Mouse (Mus musculus) G1E-ER4 (cell line): ENCODE results near the gene Mrvi1. TPM values are rescaled to one million over a fixed set of nuclear protein-coding genes. Genes with fewer than 3 reads are reported as not detected.

Source experiments
- GATA1 ChIP-seq: IDR thresholded peaks from one replicate; pipeline ENCODE4 v1.8.0; 2012; ENCODE audit warnings: low read length, inconsistent platforms
- polyA plus RNA-seq: library from polyadenylated mRNA; stranded (reverse); fragments of >175 nt; gene quantifications from 2 replicates; pipeline ENCODE4 v1.2.3, GENCODE M21; 2012

Mrvi1 gene
- polyA plus RNA-seq, 1 experiment, result 0.08 TPM

DNA sequence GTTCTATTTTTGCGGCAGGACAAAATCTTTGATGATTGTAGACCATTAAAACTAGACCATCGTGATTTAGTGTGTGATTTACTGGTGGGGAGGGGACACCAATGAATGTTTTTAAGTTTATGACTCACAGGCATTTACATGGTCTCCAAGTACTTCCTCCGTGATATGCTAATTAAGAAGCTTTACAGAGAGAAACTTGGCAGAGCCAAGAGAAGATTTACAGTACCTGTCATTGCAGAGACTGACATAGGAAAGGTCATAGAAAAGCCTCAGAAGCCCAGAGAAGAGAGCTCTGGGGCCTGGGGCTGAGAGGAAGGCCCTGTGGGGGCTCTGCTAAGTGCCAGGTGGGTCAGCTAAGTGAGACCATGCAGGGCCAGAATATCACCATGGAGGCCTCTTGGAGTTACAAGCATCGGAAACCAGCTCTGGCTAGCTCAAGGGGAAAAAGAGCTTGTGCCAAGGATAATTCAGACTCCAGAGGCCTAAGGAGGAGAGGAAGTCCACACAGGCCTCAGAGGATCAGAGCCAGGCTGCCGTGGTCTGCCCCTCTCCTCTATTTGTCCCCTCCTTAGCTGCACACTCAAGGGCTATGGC is 7.1 kb upstream of the Mrvi1 start:
- TF ChIP-seq GATA1, result no peak

DNA sequence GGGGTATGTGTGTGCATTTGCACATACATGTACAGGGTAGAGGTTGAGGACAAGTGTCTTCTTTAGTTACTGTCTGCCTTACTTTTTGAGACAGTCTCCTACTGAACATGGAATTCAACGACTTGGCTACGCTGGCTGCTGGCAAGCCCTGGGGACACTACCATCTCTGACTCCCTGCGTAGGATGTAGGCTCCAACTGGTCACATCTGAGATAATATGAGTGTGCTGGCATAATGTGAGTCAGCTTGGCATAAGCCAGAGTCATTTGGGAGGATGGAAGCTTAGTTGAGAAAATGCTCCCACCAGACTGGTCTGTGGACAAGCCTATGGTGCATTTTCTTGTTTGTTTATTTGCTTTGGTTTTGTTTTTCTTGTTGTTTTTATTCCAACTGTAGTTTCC is 5.8 kb upstream of the Mrvi1 start:
- TF ChIP-seq GATA1, result no peak

GRCm38 (mm10) chr7:110985581-110986265 is 3.5 kb upstream of the Mrvi1 start:
- no peak for TF ChIP-seq GATA1

GRCm38 (mm10) chr7:110983621-110984020 is 1.4 kb upstream of the Mrvi1 start:
- no peak for TF ChIP-seq GATA1

GRCm38 (mm10) chr7:110982764-110983163 is 503 bp upstream of the Mrvi1 start:
- TF ChIP-seq GATA1, result no peak

- TF ChIP-seq GATA1, result no peak
Measured at GRCm38 (mm10) chr7:110981036-110981435, 1.2 kb downstream of the Mrvi1 start.

GRCm38 (mm10) chr7:110977699-110978392 is 4.4 kb downstream of the Mrvi1 start:
- TF ChIP-seq GATA1, result no peak

DNA sequence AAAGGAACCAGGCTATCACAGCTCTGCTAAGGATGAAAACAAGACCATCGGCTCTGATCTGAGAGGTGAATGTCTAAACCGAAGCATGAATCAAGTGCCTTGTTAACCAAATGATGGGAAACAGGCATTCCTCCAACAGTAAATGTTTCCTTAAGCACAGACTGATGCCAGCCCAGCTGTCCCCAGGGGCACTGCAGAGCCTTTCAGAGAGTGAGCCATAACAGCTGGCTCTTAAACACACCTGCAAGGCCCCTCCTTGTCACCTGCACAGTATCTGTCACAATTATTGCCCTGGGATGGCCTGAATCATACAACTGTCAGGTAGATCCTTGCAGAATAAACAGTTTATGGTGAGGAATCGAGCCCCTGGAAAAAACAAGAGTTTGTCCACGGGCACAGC is 8.8 kb downstream of the Mrvi1 start:
- no peak for TF ChIP-seq GATA1

- no peak for TF ChIP-seq GATA1
Measured at GRCm38 (mm10) chr7:110972796-110973195, 9.5 kb downstream of the Mrvi1 start.

- TF ChIP-seq GATA1, result no peak
Measured at GRCm38 (mm10) chr7:110967373-110967772, 14.9 kb downstream of the Mrvi1 start.

DNA sequence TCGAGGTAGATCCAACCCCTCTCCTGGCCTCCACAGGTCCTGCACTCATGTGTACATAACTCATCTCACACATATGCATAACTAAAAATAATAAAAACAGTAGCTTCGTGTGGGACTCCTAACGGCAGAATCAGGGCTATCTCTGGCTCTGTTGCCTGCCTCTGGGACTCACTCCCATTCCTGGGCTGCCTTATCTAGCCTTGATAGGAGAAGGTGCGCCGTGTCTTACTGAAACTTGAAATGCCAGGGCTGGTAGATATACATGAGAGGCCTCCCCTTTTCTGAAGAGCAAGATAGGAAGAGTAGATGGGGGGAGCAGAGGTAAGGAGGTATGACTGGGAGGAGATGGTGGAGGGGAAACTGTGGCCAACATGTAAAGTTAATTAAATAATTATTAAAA is 15.4 kb downstream of the Mrvi1 start:
- TF ChIP-seq GATA1, result no peak

- no peak for TF ChIP-seq GATA1
Measured at GRCm38 (mm10) chr7:110965387-110965786, 16.9 kb downstream of the Mrvi1 start.

DNA sequence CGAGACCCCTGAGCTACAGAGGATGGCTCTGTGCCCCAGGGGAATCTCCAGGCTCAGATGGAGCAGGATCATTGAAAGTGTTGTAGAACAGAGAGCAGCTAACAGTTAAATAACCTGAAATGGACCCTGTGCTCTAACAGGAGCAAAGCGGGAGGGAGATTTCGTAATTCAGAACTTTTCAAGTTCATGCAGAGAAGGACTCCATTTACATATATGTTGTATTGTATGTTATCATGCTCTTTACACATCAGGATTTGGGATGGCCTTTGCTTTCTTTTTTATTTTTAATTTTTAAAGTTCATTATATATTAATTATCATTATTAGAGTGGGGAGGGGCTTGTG is 18.6 kb downstream of the Mrvi1 start:
- no peak for TF ChIP-seq GATA1

- no peak for TF ChIP-seq GATA1
Measured at GRCm38 (mm10) chr7:110962943-110963654, 19.2 kb downstream of the Mrvi1 start.

DNA sequence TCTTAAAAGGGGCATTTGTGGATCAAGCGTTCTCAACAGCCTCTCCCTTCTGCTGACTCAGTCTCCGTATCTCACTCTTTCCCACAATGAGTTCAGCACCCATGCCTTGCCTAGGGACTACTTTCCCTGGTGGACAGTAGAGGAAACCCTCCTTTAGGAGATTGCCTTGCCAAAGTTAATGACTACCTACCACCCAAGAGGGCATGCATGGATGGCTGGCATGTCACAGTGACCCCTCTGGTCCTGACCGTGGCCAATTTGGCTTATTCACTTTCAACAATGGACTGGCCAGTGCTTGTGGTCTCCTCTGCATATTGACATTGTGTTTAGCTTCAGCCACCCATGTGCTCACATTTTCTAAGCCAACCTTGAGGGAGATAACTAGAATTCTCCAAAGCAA is 19.8 kb downstream of the Mrvi1 start:
- TF ChIP-seq GATA1, result no peak

DNA sequence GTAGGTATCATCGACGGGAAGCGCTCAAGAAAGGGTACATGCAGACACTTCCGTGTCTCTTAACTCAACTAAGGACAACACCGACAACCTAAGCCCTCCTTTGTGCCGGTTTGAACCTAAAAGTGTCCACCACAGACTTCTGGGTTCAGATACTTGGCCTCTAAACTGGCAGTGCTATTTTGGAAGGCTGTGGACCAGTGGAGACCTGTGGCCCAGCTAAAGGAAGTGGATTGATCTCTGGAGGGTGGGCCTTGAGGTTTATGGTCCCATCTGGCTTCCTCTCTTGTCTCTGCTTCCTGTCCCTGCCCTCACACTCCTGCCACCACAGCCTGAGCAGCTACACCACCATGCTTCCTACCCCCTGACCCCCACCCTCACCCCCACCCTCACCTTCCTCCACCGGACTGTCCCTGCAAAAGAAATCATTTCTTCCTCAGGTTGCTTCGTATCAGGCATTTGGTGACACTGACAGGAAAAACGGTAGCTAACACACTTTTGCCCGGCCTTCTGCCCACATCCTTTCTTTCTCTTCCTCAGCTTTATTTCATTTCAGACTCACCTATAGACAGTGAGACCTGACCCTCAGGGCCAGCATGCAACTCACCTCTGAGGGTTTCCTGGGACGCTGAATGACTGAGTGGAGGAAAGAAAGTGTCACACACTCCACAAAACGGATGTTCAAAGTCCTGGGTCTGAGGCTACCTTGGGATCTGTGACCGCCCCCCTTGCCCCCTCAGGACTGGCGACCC is 25.7 kb downstream of the Mrvi1 start:
- TF ChIP-seq GATA1, result no peak

DNA sequence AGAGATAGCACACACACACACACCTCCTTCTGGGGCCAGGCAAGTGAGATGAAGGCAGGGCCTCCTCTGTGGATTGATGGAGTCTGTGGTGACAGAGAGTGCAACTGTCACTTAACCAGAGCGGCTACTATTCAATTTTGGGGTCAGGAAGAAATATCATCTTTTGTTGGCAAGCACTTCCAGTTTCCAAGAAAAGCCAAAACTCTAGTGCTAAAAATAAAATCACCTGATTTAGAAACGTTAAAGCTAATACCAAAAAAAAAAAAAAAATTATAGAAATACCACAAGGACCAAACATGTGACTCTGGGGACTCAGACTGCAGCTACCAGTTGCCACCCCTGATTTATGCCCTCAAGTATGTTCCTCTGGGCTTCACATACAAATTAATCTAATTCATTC is 26.7 kb downstream of the Mrvi1 start:
- TF ChIP-seq GATA1, result no peak
